Comparison of ENCODE assay signal across 9 mouse cellular contexts in genomic region chr14:23046330-23046729, GRCm38 (mm10).
DNase-seq lines count a peak whose midpoint lies in the region; ATAC-seq and TF ChIP-seq lines count a peak whose summit lies in the region.
"Had no signal": no experiment of that assay in that cellular context is flagged by ENCODE, and none has a peak within 500 bp of the region (broad histone marks: within the 10 kb centered on the region; RNA-seq: fewer than 3 reads in every experiment).

No protein-coding gene starts in this region.

- no peak for TF ChIP-seq POLR2A in cortical plate, adult 2 months (IDR thresholded peaks at IDR 0.05; ENCODE audit: extremely low read depth, insufficient read depth, low read length)

- H3K4me3 ChIP-seq in forebrain, embryonic 11.5 days (ENCODE audit: low read depth, low read length) = no peak overlapping the region
- no peak overlapping the region for H3K4me3 ChIP-seq in forebrain, embryonic 12.5 days (replicated peaks)
- H3K4me3 ChIP-seq in cortical plate, adult 2 months (ENCODE audit: insufficient read depth, low read length) = no peak overlapping the region
- no peak overlapping the region for H3K4me3 ChIP-seq in lung, embryonic 14.5 days (ENCODE audit: low read depth, low read length)
- H3K4me3 ChIP-seq: limb, embryonic 15.5 days had no signal

- TF ChIP-seq CTCF in cortical plate, adult 2 months (IDR thresholded peaks at IDR 0.05; ENCODE audit: extremely low read depth, insufficient read depth, low read length) = peak; percentile 60
- peak; percentile 83 for TF ChIP-seq CTCF in lung, embryonic 14.5 days (IDR thresholded peaks at IDR 0.05; ENCODE audit: low read depth)

- no peak overlapping the region for H3K27ac ChIP-seq in forebrain, embryonic 11.5 days (ENCODE audit: low read depth, low read length)
- no peak overlapping the region for H3K27ac ChIP-seq in forebrain, embryonic 12.5 days
- H3K27ac ChIP-seq in cortical plate, adult 2 months (ENCODE audit: insufficient read depth, low read length) = no peak overlapping the region
- no peak overlapping the region for H3K27ac ChIP-seq in lung, embryonic 14.5 days (ENCODE audit: low read depth)
- H3K27ac ChIP-seq: limb, embryonic 15.5 days had no signal

- no peak overlapping the region for H3K4me2 ChIP-seq in forebrain, embryonic 11.5 days (ENCODE audit: low read depth, low read length, severe bottlenecking)
- no peak overlapping the region for H3K4me2 ChIP-seq in forebrain, embryonic 12.5 days
- no peak overlapping the region for H3K4me2 ChIP-seq in lung, embryonic 14.5 days
- H3K4me2 ChIP-seq: limb, embryonic 15.5 days had no signal

- H3K9me3 ChIP-seq in forebrain, embryonic 11.5 days (ENCODE audit: control insufficient read depth, low read length) = no peaks in the 10 kb centered on the region
- no peaks in the 10 kb centered on the region for H3K9me3 ChIP-seq in forebrain, embryonic 12.5 days
- no peaks in the 10 kb centered on the region for H3K9me3 ChIP-seq in lung, embryonic 14.5 days (ENCODE audit: low read depth, low read length)
- H3K9me3 ChIP-seq: limb, embryonic 15.5 days had no signal

- no peak overlapping the region for H3K9ac ChIP-seq in forebrain, embryonic 11.5 days (ENCODE audit: low read length)
- H3K9ac ChIP-seq in forebrain, embryonic 12.5 days = no peak overlapping the region
- H3K9ac ChIP-seq in lung, embryonic 14.5 days = no peak overlapping the region
- H3K9ac ChIP-seq: limb, embryonic 15.5 days had no signal

- no peaks in the 10 kb centered on the region for H3K27me3 ChIP-seq in forebrain, embryonic 11.5 days (ENCODE audit: control insufficient read depth, insufficient read depth, low read length)
- peaks cover 23% of the 10 kb centered on the region; the same call in 1 of the 2 replicates for H3K27me3 ChIP-seq in forebrain, embryonic 12.5 days
- no peaks in the 10 kb centered on the region for H3K27me3 ChIP-seq in lung, embryonic 14.5 days (ENCODE audit: insufficient read depth, low read length)
- H3K27me3 ChIP-seq: limb, embryonic 15.5 days had no signal

- H3K4me1 ChIP-seq in forebrain, embryonic 11.5 days (replicated peaks; ENCODE audit: control insufficient read depth, insufficient read depth, low read length) = no peaks in the 10 kb centered on the region
- H3K4me1 ChIP-seq in forebrain, embryonic 12.5 days = no peaks in the 10 kb centered on the region
- no peaks in the 10 kb centered on the region for H3K4me1 ChIP-seq in cortical plate, adult 2 months (ENCODE audit: control insufficient read depth, insufficient read depth, low read length)
- peaks cover 5% of the 10 kb centered on the region; the same call in 1 of the 2 replicates for H3K4me1 ChIP-seq in lung, embryonic 14.5 days (ENCODE audit: insufficient read depth)

- DNase-seq in forebrain, embryonic 11.5 days (ENCODE audit: low spot score) = peak; percentile 69
- DNase-seq in adipocyte (ENCODE audit: low spot score) = peak; percentile 87
- DNase-seq in heart, adult 9 months (ENCODE audit: low spot score in 2 of 2) = peak; percentile 17 to 58
- peak; percentile 28 for DNase-seq in large intestine, adult 2 months (ENCODE audit: low read depth, low spot score)
- peak; percentile 97 for DNase-seq in lung, embryonic 14.5 days
- DNase-seq in right cerebral cortex, postnatal 25 days = peak; percentile 12

- 20% methylated on average over 4 of the region's 4 CpGs for WGBS in forebrain, embryonic 11.5 days
- 18% methylated on average over 4 of the region's 4 CpGs for WGBS in forebrain, embryonic 12.5 days
- 22% methylated on average over 4 of the region's 4 CpGs for WGBS in large intestine, adult 2 months
- 10% methylated on average over 4 of the region's 4 CpGs for whole genome bisulfite sequencing in lung, embryonic 14.5 days

- no peak for ATAC-seq in forebrain, embryonic 11.5 days (replicated peaks; ENCODE audit: low FRiP score)
- no peak for ATAC-seq in forebrain, embryonic 12.5 days (ENCODE audit: low FRiP score)
- 0 out of 2 replicates have a peak, but pooled peaks have one; percentile 44 for ATAC-seq in lung, embryonic 14.5 days (ENCODE audit: insufficient read depth)

- no peaks in the 10 kb centered on the region for H3K36me3 ChIP-seq in forebrain, embryonic 11.5 days (ENCODE audit: control insufficient read depth, insufficient read depth, low read length)
- H3K36me3 ChIP-seq in forebrain, embryonic 12.5 days (replicated peaks) = no peaks in the 10 kb centered on the region
- H3K36me3 ChIP-seq in lung, embryonic 14.5 days (ENCODE audit: insufficient read depth) = no peaks in the 10 kb centered on the region
- H3K36me3 ChIP-seq: limb, embryonic 15.5 days had no signal

Comparison
In these comparisons a context has a peak if more than half of its experiments do, and no peak if none do; other contexts are left out.
1. DNase-seq: peak in every context shown above with its lines; median percentile 97 in lung, embryonic 14.5 days; 87 in adipocyte; 69 in forebrain, embryonic 11.5 days; 38 in heart, adult 9 months; 28 in large intestine, adult 2 months; 12 in right cerebral cortex, postnatal 25 days.